Mouse (Mus musculus) heart, postnatal 0 days (tissue): ENCODE measurements around the gene Ndufs1.

Source experiments
- CTCF ChIP-seq: IDR thresholded peaks from 2 replicates; pipeline ENCODE4 v1.5.1; 2016; ENCODE audit warnings: antibody characterized with exemption, control low read depth, low read depth
- EP300 ChIP-seq: IDR thresholded peaks from 2 replicates; pipeline ENCODE4 v1.6.1; 2016; ENCODE audit warnings: antibody characterized with exemption, low read depth

- no peak for TF ChIP-seq CTCF
- no peak for TF ChIP-seq EP300
These were observed 47.4 kb downstream of the Ndufs1 start for GRCm38 (mm10) chr1:63129273-63129672.
